Mouse (Mus musculus) CH12.LX (cell line): ENCODE data around the gene Tex21.

Experiments
- CTCF ChIP-seq, 2 experiments: IDR thresholded peaks in 1 of 2; conservative IDR thresholded peaks in 1 of 2; 2 replicates each; pipeline ENCODE4 v1.5.1; 2011 to 2012; ENCODE audit warnings: low read depth in 2 of 2, low read length in 2 of 2, improper control_type of control experiment in 1 of 2, inconsistent platforms in 1 of 2, mild to moderate bottlenecking in 1 of 2, moderate library complexity in 1 of 2
- NRF1 ChIP-seq: IDR thresholded peaks from 2 replicates; pipeline ENCODE4 v1.6.1; 2014; ENCODE audit warnings: low read depth, mild to moderate bottlenecking, inconsistent platforms, low read length, improper control_type of control experiment, moderate library complexity
- POLR2A ChIP-seq: IDR thresholded peaks from 2 replicates; pipeline ENCODE4 v1.6.1; 2011; ENCODE audit warnings: low read depth, mild to moderate bottlenecking, improper control_type of control experiment, low read length
- RCOR1 ChIP-seq: conservative IDR thresholded peaks from 2 replicates; pipeline ENCODE4 v1.6.1; 2012; ENCODE audit warnings: low read depth, mild to moderate bottlenecking, inconsistent platforms, low read length, improper control_type of control experiment

GRCm38 (mm10) chr12:76253991-76254390, 7.4 kb upstream of the Tex21 start:
- no peak for TF ChIP-seq POLR2A
- TF ChIP-seq RCOR1: no peak
- TF ChIP-seq CTCF (conservative IDR thresholded peaks at IDR 0.05 in 1 of 2, IDR thresholded peaks at IDR 0.05 in 1 of 2; ENCODE audit: low read depth in 2 of 2, low read length in 2 of 2): no peak
- TF ChIP-seq NRF1: no peak
